ENCODE assay signal across 11 mouse cellular contexts in the genomic region with DNA sequence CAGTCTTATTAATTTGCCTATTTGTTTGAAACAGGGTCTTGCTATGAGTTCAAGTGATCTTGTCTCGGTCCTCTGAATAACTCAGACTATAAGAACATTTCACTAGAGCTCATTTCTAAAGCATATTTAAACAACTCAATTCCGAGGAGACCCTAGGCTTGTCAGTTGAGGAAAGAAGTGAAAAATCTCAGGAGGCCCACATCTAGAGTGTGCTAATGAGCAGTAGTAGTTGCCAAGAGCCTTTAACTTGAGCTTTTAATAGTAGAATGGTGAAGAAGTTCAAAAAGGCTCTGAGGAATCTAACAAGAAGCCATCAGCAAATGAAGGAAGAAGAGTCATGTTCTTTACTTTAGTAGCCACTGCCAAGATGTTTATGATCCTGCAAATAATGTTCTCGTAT.
"Had no signal": no experiment of that assay in that cellular context is flagged by ENCODE, and none has a peak within 500 bp of the region (broad histone marks: within the 10 kb centered on the region; RNA-seq: fewer than 3 reads in every experiment).

Olfr764-ps1 (minus strand) TSS at position 101 of the 400 bp plus-strand sequence.

- DNase-seq: right cerebral cortex, adult 18-20 months; right cerebral cortex, postnatal 14 days; right cerebral cortex, postnatal 25 days; right cerebral cortex, postnatal 4 days; spleen, adult 18-20 months; thymus, adult 18-20 months; thymus, adult 2 months; thymus, postnatal 14 days; thymus, postnatal 25 days; thymus, postnatal 36 days; thymus, postnatal 4 days had no signal
